Mouse (Mus musculus) regulatory T cell (primary cell): Measurements from ENCODE around the gene Pcbp1.
"Not testable (repeated sequence)": the region's sequence is repeated elsewhere in the genome, so short reads cannot be mapped to it uniquely, and the experiment has no call there.

ENCODE experiments used
- in situ Hi-C: fragments of 300-600 bp; cut with MboI, MseI; formaldehyde crosslinking; loops from one replicate; pipeline ENCODE4 v1.15.1; 2025; ENCODE audit warnings: high pct_unique_total_duplicates

Gene Pcbp1

DNA sequence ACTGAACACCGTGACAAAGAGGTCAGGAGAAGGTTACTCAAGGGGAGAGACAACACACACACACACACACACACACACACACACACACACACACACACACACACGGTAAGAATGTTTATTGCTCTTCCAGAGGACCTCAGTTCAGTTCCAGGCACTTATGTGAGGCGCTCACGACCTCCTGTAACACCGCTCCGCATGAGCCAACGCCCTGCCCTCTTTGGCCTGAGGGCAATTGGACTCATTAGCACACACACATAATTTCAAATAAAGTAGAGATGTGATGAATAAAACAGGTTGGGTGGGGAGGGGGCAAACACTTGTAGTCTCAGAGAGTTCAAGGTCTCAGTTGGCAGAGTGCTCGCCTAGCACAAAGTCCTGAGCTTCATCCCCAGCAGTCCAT lies 30.0 kb downstream of the Pcbp1 start:
- in situ Hi-C loops = no loop called here

DNA sequence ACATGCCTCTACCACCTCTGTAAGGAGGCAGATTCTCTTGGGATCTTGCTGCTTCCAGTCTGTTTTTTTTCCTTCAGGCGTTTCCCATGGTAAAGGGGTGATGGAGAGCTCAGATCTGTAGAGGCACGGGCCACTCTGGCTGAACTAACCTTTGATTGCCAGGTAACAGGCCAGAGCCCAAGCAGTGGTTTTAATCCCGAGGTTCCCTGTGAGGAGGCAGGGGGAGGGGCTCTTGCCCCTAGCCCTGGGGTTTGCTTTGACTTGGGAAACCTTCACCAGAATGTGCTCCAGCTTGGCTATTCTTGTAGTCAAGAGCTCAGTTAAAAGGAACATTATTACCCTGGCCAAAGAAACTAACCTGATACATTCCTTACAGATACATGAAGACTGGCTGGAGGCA lies 30.5 kb downstream of the Pcbp1 start:
- in situ Hi-C loops = no loop called here

GRCm38 (mm10) chr6:86494767-86495166 lies 31.4 kb downstream of the Pcbp1 start:
- in situ Hi-C loops = no loop called here

DNA sequence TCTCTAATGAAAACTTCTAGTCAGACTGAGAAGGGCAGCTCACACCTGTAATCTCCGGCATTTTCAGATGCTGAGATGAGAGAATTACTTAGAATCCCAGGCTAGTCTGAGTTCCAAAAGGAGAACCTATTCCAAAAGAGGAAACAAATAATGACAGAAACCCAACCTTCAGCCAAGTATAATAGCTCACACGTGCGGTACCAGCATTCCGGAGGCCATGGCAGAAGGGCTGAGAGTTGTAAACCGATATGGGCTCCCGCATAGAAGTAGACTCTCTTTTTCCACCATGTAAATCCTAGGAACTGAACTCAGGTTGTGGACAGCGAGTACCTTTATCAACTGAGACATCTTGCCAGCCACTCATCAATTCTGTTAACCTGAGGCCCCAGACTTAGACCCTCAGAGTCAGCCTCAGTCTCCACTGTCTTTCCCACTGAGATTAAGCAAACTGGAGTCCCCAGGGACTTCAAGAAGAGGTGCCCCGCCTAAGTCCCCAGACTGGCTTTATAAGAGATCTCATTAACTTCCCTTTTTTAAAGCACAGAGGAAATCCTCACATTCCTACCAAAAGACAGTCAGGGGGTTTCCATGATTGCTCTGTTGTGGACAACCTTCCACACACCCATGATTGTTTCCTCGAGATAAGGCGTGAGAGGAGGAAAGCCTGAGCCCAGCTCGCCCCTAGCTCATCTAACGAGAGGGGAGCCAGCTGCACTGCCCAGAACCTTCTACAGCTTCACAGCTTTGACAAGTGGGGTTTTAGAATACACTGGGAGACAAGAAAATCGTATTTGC lies 32.5 kb downstream of the Pcbp1 start:
- in situ Hi-C loops = no loop called here

- in situ Hi-C loops = not testable (repeated sequence)
Measured at GRCm38 (mm10) chr6:86490413-86490812, 35.7 kb downstream of the Pcbp1 start.

- in situ Hi-C loops = no loop called here
Measured at GRCm38 (mm10) chr6:86489945-86490344, 36.2 kb downstream of the Pcbp1 start.

DNA sequence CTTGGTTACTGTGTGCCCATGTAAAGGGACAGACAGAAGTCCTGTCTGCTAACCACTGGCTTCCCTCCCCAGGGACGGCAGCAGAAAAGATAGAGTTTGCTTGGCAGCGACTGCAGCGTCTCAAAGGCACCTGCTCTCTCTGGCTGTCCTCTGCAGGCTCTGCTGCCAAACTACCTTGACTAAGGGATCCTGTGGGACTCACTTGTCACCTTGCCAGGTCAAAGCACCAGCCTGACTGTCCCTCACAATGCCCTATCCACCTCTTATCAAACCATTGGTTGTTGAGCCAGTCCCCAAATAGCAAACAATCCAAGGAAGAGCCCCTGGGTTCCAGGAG lies 38.0 kb downstream of the Pcbp1 start:
- in situ Hi-C loops = no loop called here

DNA sequence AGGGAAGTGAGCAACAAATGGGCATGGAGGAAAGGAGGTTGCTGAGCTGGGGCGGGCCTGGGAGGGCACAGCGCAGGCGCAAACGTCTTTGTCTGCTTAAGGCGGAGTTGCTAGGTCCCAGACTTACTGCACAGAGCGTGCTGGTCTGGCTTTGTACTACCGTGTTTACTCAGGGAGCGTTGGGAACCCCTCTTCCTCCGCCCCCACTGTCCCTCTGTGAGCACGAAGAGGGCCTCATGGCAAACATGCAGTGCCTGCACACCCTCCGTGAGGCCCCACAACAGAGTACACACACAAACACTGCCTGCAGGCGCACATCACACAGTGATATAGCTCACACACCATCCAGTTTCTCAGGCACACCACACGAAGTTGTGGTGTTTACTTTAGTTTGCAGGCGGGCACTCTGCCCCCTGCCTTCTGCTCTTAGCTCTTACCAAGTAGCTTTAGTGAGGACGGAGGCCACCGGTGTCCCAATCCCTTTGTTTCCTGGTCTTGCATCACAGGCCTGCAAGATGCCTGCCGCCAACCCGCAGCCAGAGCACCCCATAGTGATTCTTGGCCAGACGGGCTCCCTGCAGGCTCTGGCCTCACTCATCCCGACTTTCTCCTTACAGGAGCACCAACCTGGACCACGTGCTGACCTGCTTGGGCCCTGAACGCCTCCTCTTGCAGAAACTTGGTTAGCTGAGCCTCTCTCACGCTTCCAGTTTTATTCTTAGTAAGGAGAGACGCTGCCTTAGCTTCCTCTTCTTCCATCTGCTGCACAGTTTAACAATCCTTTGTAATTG lies 38.6 kb downstream of the Pcbp1 start:
- in situ Hi-C loops = no loop called here

DNA sequence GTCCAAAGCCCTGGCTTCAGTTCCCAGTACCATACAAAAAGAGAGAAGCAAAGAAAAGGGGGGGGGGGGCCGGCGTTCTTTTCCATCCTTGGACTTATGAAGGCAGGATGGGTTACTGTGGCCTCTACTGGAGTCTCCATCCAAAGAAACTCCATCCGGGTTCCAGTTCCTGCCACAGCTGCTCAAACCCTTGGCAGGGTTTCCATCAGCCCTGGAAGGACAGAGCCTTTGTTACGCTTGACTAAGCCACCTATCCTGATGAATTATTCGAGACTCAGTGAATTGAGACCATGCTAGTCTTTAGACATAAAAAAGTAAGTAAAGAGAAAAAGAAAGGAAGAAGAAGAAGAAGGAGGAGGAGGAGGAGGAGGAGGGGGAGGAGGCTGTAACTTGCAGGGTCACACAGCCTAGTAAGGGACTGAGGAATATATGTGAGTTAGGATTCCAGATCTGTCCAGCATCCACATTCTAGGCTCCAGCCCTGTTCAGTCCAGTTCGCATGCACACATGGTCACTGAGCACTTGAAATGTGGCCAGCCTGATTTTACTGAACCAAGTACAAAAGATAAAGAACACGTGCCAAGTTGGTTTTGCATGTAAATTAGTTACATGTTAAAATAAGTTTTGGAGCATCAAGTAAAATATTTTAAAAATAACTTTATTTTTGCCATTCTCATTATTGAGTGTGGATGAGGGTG lies 40.0 kb downstream of the Pcbp1 start:
- in situ Hi-C loops = no loop called here

- in situ Hi-C loops = no loop called here
Measured at GRCm38 (mm10) chr6:86481871-86482270, 44.2 kb downstream of the Pcbp1 start.

DNA sequence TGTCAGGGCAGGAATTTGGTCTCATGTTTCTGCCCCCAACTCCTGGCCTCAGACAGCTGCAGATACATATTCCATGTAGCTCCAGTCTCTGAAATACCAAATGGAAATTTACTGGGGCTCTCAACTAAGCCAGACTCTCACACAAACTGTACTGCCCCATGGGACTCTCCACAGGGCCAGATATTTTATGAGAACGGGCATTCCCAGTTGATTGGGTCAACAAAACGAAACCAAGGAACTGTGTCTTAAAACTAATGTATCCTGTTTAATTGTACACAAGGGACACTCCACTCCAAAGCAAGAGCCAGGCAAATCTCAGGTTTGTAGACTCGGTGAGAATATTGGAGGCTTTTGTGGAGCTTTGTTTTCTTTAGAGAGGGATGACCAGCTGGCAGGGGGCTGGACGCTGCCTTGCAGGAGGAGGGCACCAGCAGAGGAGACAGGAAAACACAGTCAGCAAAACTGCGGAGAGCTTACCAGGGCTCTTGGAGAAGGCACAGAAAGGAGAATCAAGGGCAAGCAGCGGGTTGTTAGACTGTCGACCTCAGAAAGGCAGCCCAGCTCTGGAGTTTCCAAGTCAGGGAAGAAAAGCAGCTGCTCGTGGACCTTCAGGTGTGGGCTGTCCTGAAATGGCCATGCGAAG lies 45.8 kb downstream of the Pcbp1 start:
- in situ Hi-C loops = no loop called here

DNA sequence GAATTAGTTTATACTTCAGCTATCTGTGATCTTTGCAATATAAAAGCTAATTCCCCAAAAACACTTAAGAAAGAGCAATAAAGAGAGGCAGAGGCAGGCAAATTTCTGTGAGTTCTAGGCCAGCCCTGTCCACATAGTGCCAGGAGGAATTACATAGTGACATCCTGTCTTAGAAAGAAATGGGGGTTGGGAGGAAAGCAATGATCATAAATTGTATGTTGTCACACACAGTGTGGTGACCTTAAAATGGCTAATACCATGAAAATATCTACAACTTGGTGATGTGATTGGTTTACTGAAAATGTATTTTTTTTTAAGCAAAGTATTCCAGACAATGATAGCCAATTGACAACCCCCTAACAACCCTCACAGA lies 46.3 kb downstream of the Pcbp1 start:
- in situ Hi-C loops = loop anchor here (10.0 kb wide), 1 partner anchor 45 kb away; the partner anchor contains the start of gene Pcbp1

GRCm38 (mm10) chr6:86479311-86479710 lies 46.8 kb downstream of the Pcbp1 start:
- in situ Hi-C loops = loop anchor here (10.0 kb wide), 1 partner anchor 45 kb away; the partner anchor contains the start of gene Pcbp1

DNA sequence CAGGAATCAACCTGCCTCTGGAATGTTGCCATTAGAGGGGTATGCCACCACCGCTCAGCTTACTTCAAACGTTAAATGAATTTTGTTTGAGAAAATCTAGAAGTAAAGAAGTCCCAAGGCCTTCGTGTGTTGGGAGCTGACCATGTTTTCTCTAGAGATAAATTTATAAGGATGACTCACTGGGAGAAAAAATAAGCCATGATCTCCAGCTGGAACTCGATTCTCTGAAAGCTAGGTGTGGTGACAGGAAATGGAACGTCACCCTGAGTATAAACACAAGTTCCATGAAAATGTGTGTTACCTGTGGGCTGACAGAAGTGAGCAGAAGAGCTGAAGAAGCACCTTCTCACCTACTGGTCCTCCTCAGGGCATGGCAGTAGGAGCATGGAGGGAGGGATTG lies 49.2 kb downstream of the Pcbp1 start:
- in situ Hi-C loops = loop anchor here (10.0 kb wide), 1 partner anchor 48 kb away; the partner anchor contains the start of gene Pcbp1

DNA sequence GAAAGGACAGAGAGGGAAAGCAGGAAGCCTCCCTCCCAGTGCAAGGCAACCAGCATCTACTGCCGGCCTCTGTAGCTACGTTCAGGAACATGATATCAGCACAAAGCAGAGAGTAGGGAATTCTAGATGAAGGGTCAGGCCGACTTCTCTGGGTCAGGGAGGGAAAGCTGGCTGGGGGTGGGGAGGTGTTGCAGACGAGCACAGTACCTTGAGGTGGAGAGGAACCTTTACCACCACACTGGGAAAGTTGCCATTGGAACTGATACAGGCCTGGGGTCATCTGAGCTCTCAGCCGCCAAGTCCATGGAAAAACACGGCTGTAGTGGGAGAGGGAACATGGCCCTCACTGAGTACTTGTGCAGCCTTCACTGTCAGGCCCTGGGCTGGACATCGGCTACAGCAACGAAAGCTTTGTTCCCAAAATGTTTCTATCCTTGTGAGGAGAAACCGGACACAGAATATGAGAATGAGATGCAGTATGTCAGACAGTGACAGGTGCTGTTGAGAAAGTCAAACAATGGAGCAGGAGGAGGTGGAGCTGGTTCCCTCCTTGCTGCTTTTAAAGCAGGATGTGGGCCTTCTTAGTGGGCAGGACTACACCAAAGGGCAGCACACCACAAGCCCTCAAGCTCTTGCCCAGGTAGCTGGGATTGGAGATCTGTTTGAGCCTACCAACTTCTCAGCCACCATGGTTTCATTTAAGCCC lies 50.5 kb downstream of the Pcbp1 start:
- in situ Hi-C loops = loop anchor here (10.0 kb wide), 1 partner anchor 49 kb away; the partner anchor contains the start of gene Pcbp1

GRCm38 (mm10) chr6:86474646-86475181 lies 51.4 kb downstream of the Pcbp1 start:
- in situ Hi-C loops = loop anchor here (10.0 kb wide), 1 partner anchor 50 kb away; the partner anchor contains the start of gene Pcbp1
